Mouse (Mus musculus) G1E (cell line): ENCODE results near the gene Lyrm4.

Experiments used
- CTCF ChIP-seq: IDR thresholded peaks from 2 replicates; pipeline ENCODE4 v1.5.1; 2012; ENCODE audit warnings: low read depth, low read length, inconsistent platforms, mixed read lengths
- GATA1 ChIP-seq: IDR thresholded peaks from 2 replicates; pipeline ENCODE4 v1.6.1; 2012; ENCODE audit warnings: borderline replicate concordance, low read length, inconsistent platforms, mixed read lengths
- POLR2AphosphoS5 ChIP-seq: IDR thresholded peaks from 2 replicates; pipeline ENCODE4 v1.6.1; 2012; ENCODE audit warnings: low read depth, low read length, inconsistent platforms; ENCODE audit not compliant: insufficient replicate concordance
- TAL1 ChIP-seq: conservative IDR thresholded peaks from 2 replicates; pipeline ENCODE4 v1.6.1; 2012; ENCODE audit warnings: low read depth, low read length, inconsistent platforms, mixed read lengths

DNA sequence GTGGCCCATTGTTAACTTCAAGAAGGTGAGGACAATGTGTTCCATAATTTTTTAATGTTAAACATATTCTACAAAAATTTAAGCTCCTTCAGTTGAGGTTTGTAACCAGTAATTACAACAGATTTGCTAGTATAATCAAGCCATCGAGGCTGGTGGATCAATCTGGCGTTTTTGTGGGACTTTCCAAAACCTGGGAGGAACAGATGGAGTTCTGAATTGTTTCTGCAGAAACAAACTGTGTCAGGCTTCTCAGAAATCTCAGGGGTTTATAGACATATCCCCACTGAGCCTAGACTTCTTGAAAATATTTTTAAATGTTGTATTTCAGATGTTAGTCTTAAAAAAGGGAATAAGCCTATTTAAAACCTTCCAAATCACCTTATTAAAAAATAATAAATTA is 179.3 kb downstream of the Lyrm4 start:
- TF ChIP-seq CTCF (no peak), TAL1 (no peak), GATA1 (no peak), POLR2AphosphoS5 (no peak)
